Mouse (Mus musculus): Measurements from ENCODE around the gene Ppp1r16b.

Ppp1r16b gene

DNA sequence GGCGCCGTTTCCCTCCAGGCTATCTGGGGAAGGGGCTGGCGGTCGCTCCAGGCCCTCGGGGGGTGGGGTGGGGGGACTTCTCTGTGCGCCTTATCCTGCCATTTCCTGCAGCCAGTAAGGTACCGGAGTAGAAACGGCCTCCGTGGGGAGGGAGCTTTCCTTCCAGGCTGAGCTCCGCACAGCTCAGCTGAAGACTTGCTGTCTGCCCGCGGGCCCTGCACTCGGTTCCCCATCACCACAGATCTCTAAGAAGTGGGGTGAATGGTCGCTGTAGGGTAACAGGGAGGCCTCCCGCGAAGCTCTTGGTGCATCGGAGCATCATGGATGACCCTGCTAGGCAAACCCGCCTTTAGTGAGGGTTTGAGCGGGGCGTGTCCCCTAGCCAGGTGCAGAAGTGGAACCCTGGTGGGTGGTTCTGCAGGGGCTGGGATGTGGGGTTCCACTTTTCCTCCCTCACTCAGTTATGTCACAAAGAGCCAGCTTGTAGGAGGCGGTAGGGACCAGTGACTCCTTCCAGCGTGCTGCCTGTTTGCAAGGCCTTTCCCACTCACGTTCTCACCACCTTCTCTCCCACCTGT is 3.3 kb downstream of the Ppp1r16b start:
- DNase-seq (ENCODE audit: low read depth, low spot score): peak; percentile 80

GRCm38 (mm10) chr2:158669199-158670195 is 4.3 kb downstream of the Ppp1r16b start:
- peak; percentile 74 for DNase-seq (ENCODE audit: low read depth, low spot score)

DNA sequence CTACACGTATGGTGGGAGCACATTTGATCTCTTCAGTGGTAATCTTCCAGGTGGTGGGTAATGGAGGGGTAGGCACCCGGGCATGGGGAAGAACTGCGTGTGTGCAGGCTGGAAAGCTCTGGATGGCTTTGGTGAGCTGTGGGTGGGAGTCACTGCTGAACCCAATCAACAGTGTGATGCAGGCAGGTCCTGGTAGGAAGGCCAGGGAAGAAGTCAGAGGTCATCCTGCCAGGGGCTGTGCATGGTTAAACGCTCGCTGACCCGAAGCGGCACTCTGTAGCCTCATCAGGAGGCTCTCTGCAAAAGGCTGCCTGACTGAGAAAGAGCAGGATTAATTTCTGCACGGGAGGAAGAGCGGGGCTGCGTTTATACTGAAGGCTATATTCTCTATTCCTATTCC is 5.4 kb downstream of the Ppp1r16b start:
- DNase-seq (ENCODE audit: low read depth, low spot score): peak; percentile 69

DNA sequence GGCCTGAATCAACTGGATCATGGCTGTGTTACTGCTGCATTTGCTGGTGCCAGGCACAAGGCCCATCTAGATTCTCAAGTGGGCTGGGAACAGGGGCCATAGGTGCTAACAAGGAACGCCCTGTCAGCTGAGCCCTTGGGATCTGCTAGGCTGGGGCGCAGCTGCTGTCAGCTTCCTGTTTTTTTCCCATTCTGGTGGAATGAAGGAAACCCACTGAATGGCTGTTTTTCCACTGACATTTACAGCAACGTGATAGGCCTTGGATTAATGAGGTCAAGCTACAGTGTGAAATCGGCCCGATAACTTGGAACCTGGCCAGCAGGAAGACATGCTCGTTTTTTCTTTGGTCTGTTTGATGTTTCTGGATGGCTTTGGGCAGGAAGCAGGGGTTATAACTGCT is 7.6 kb downstream of the Ppp1r16b start:
- no peak for DNase-seq (ENCODE audit: low read depth, low spot score)

GRCm38 (mm10) chr2:158673493-158673892 is 8.3 kb downstream of the Ppp1r16b start:
- peak; percentile 95 for DNase-seq (ENCODE audit: low read depth, low spot score)

GRCm38 (mm10) chr2:158674131-158674530 is 8.9 kb downstream of the Ppp1r16b start:
- DNase-seq (ENCODE audit: low read depth, low spot score): peak; percentile 79

GRCm38 (mm10) chr2:158674759-158675158 is 9.6 kb downstream of the Ppp1r16b start:
- DNase-seq (ENCODE audit: low read depth, low spot score): no peak

DNA sequence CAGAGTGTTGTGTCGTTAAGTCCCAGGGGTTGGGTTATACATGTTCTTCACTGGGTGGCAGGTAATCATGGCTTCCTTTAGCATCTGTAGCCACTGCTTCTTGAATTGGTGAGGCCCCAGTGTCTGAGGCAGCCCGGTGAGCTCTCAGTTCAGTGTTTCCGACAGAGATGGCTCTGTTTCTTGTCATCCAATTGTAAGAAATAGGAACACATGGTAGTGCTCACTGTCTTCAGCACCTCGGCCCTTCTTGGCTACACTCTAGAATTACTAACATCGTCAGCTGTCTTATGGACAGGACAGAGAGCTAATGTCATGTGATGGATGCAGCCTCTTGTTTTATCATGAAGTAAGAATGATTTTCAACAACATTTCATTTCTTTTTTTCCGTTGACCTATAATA is 10.0 kb downstream of the Ppp1r16b start:
- peak; percentile 44 for DNase-seq (ENCODE audit: low read depth, low spot score)

DNA sequence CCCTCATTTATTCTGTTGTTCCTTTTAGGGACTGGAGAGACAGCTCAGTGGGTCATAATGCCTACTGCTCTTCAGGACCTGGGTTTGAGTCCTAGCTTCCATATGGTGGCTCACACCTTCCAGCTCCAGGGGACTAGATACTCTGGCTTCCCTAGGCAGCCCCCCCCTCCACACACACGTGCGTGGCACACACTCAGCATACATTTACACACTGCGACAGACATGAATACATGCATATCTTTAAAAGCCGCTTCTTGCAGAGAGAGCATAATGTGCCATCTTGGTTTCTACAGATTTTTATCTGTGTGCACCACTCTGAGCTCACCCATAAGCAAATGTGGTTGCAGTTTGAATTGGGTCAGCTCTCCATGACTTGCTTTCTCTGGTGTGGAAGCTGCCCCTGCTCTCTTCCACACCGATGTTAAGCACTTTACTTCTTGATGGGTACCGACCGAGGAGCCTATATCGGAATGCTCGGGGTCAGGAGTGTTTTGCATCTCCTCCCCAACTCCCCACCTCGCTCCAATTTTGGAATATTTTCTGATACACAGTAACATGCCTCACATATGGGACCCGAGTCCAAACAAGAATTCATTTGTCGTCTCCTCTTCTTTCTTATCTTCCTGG is 10.8 kb downstream of the Ppp1r16b start:
- no peak for DNase-seq (ENCODE audit: low read depth, low spot score)

DNA sequence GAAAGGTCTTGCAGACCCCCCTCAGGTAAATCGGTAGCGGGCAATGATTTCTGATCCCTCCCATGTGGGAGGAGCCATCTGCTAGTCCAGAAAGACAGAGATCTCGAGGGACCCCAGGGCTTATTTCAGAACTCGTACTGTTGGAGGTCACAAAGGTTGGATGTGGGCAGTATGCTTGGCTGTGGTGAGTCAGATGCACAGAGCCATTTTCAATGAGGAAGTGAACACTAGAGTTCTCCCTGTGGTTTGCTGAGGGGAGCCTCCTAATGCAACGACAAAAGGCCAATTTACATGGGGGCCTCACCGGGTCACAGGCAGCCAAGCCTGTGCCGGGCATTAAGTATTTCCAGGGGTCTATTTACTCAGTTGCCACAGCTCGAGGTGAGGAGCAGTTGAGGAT is 12.7 kb downstream of the Ppp1r16b start:
- peak; percentile 86 for DNase-seq (ENCODE audit: low read depth, low spot score)

GRCm38 (mm10) chr2:158679091-158679490 is 13.9 kb downstream of the Ppp1r16b start:
- no peak for DNase-seq (ENCODE audit: low read depth, low spot score)

- DNase-seq (ENCODE audit: low read depth, low spot score): no peak
Observed at GRCm38 (mm10) chr2:158680357-158680889, 15.2 kb downstream of the Ppp1r16b start.

GRCm38 (mm10) chr2:158681714-158682113 is 16.5 kb downstream of the Ppp1r16b start:
- no peak for DNase-seq (ENCODE audit: low read depth, low spot score)

DNA sequence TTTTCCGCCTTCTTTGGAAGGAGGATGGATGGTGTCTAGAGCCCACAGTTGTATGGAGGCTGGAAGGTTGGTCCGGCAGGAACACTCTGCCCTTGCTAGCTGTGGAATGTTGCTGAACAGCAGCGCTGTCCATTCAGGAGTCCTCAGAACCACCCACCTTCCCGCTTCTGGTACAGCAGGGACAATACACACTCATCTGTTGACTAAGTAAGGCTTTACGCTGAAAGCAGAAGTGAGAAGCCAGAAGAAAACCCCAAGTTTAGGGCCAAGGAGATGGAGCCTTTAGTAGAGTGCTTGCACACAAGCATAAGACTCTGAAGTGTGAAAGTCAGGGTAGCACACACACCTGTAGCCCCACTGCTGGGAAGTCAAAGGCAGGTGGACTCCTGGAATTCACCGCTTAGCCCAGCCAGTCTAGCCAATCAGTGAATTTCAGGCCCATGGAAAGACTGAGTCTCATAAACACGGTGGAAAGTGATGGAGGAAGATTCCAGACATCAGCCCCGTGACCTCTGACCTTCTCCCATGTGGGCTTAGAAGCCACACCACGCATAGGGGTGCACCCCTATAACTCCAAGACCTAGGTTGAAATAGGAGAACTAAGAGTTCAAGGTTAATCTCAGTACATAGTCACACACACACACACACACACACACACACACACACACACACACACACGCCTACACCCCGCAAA is 17.3 kb downstream of the Ppp1r16b start:
- DNase-seq (ENCODE audit: low read depth, low spot score): peak; percentile 87

GRCm38 (mm10) chr2:158683038-158683413 is 17.8 kb downstream of the Ppp1r16b start:
- no peak for DNase-seq (ENCODE audit: low read depth, low spot score)

GRCm38 (mm10) chr2:158684247-158684843 is 19.1 kb downstream of the Ppp1r16b start:
- DNase-seq (ENCODE audit: low read depth, low spot score): no peak

- no peak for DNase-seq (ENCODE audit: low read depth, low spot score)
Observed at GRCm38 (mm10) chr2:158684910-158685309, 19.7 kb downstream of the Ppp1r16b start.

GRCm38 (mm10) chr2:158686394-158686793 is 21.2 kb downstream of the Ppp1r16b start:
- DNase-seq (ENCODE audit: low read depth, low spot score): no peak

DNA sequence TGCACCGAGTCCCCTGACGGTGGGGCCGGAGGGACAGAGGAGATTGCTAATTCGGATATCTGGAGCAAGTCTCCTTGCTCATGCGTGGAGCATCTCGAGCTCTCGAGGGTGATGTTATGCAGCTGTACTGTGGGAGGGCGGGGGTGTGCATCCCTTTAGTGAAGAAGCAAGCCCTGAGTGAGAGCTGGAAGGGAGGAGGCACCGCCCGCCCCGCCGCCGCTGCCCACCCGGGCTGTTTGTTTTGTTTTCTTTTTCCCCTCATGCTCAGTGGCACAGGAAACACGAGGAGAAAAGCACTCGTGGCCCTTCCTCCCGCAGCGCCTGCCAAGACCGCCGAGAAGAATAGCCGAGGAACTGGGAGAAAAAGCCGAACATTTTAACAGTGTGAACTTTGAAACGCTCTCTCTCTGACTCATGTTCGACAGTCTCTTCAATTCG is 22.6 kb downstream of the Ppp1r16b start:
- no peak for DNase-seq (ENCODE audit: low read depth, low spot score)

DNA sequence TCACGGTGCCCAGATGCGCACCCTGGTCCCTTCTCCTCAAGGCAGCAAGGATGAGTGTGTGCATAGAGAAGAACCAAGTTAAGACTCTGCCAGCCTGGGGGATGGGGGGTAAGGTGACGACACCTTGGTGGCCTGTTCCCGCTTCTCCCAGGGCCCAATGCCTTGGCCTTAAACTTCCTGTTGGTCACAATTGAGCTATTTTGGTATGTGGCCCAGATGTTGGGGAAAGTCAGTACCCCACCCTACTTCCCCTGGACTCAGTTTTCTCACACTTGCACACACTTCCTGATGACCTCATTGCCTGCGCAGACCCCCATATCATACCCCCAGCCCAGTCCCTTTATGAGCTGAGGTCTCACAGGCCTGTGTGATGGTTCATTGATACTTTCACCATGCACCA is 23.9 kb downstream of the Ppp1r16b start:
- DNase-seq (ENCODE audit: low read depth, low spot score): no peak

DNA sequence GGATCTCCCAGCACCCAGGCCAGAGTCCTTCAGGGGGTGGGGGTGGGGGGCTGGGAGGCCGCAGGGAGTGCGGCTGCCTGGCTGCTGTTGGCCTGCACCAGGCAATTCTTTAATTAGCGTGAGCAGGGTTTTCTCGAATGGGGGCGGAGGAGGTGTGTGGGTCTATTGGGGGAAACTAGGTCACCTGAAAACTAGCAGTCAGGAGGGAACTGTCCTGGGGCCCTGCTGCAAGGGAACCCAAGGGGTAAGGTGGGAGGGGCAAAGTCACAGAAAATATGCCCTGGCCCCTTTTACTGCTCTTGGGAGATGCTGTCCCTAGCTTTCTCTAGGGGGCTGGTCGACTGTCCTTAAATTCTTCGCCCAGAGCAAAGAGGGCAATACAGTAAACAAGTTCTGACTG is 24.4 kb downstream of the Ppp1r16b start:
- DNase-seq (ENCODE audit: low read depth, low spot score): no peak
